Mouse (Mus musculus): ENCODE results near the gene Slc22a18. TPM values are rescaled to one million over a fixed set of nuclear protein-coding genes. Genes with fewer than 3 reads are reported as not detected.

Gene Slc22a18
- 249 and 251 TPM in 2 replicates for polyA plus RNA-seq (2012; rRNA removed)

DNA sequence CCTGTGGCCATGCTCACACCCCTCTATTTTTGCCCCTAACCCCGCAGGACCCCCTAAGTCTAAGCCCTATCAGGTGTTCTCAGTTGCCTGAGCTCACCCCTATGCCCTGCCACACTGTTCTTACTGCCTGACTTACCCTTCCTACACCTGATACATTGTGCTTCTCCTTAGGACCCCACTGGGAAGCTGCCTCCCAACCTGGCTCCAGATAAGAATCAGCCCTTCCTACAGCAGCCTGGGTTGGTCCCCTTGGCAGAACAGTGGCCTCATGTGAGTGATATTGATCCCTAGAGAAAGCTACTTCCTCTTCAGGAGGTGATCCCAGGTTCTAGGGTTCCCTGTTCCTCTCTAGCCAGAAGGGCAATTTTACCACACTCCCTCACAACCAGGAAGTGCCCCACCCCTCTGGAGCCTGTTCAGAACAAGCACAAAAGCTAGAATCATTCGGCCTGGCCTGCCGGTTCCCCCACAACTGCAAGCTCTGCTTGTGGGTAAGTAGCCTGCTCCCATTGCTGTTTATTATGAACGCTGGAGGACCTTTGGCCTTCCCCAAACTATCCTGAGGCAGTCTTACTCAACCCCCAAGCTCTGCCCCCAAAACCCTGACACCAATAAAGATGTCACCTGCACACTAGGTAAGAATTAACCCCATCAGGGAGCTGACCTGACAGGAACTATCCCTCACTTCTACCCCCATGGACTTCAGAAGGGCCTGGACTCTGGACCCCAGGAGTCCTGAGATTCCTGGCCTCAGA, at the start of gene Slc22a18:
TSS of gene Slc22a18 (plus strand) at position 390 of the 755 bp plus-strand sequence.
- Histone ChIP-seq H3K4me3 (ENCODE audit: low read depth, low read length) (peak within 1 kb of the TSS; percentile 61), H3K27ac (ENCODE audit: insufficient read depth, low read depth, low read length) (peak within 1 kb of the TSS; percentile 91), H3K27me3 (ENCODE audit: control insufficient read depth, insufficient read depth, low read length) (no peaks in the 10 kb centered on the region), H3K4me1 (ENCODE audit: control insufficient read depth, insufficient read depth, insufficient read length, low read length) (peaks cover 28% of the 10 kb centered on the region), H3K36me3 (ENCODE audit: control insufficient read depth, insufficient read depth, low read length) (no peaks in the 10 kb centered on the region)
- 12% methylated on average over 4 of the region's 4 CpGs for WGBS
- TF ChIP-seq CTCF (IDR thresholded peaks at IDR 0.05; ENCODE audit: extremely low read depth, insufficient read length, insufficient replicate concordance, low read depth, low read length), result no peak
- TF ChIP-seq POLR2A (IDR thresholded peaks at IDR 0.05; ENCODE audit: low read depth, low read length), result no peak

GRCm38 (mm10) chr7:143428142-143428813, 45.3 kb upstream of the Slc22a18 start:
- Histone ChIP-seq H3K4me1 (ENCODE audit: control insufficient read depth, insufficient read depth, insufficient read length, low read length) (no peaks in the 10 kb centered on the region), H3K4me3 (ENCODE audit: low read depth, low read length) (no peak overlapping the region), H3K27me3 (ENCODE audit: control insufficient read depth, insufficient read depth, low read length) (no peaks in the 10 kb centered on the region), H3K27ac (ENCODE audit: insufficient read depth, low read depth, low read length) (no peak overlapping the region), H3K36me3 (ENCODE audit: control insufficient read depth, insufficient read depth, low read length) (no peaks in the 10 kb centered on the region)
- no peak for TF ChIP-seq POLR2A (IDR thresholded peaks at IDR 0.05; ENCODE audit: low read depth, low read length)
- no peak for TF ChIP-seq CTCF (IDR thresholded peaks at IDR 0.05; ENCODE audit: extremely low read depth, insufficient read length, insufficient replicate concordance, low read depth, low read length)
- WGBS, result 80% methylated on average over 23 of the region's 23 CpGs

GRCm38 (mm10) chr7:143428814-143429499, 44.6 kb upstream of the Slc22a18 start:
- Histone ChIP-seq H3K4me3 (ENCODE audit: low read depth, low read length) (no peak overlapping the region), H3K27ac (ENCODE audit: insufficient read depth, low read depth, low read length) (no peak overlapping the region), H3K4me1 (ENCODE audit: control insufficient read depth, insufficient read depth, insufficient read length, low read length) (no peaks in the 10 kb centered on the region), H3K36me3 (ENCODE audit: control insufficient read depth, insufficient read depth, low read length) (no peaks in the 10 kb centered on the region), H3K27me3 (ENCODE audit: control insufficient read depth, insufficient read depth, low read length) (no peaks in the 10 kb centered on the region)
- 65% methylated on average over 2 of the region's 2 CpGs for WGBS
- TF ChIP-seq POLR2A (IDR thresholded peaks at IDR 0.05; ENCODE audit: low read depth, low read length) (no peak), CTCF (IDR thresholded peaks at IDR 0.05; ENCODE audit: extremely low read depth, insufficient read length, insufficient replicate concordance, low read depth, low read length) (no peak)

- no peaks in the 10 kb centered on the region for H3K36me3 ChIP-seq (ENCODE audit: control insufficient read depth, insufficient read depth, low read length)
- no peak overlapping the region for H3K27ac ChIP-seq (ENCODE audit: insufficient read depth, low read depth, low read length)
- peaks cover 3% of the 10 kb centered on the region; the same call in 1 of the 2 replicates for H3K27me3 ChIP-seq (ENCODE audit: control insufficient read depth, insufficient read depth, low read length)
- TF ChIP-seq POLR2A (IDR thresholded peaks at IDR 0.05; ENCODE audit: low read depth, low read length) (no peak), CTCF (IDR thresholded peaks at IDR 0.05; ENCODE audit: extremely low read depth, insufficient read length, insufficient replicate concordance, low read depth, low read length) (no peak)
- 83% methylated on average over 1 of the region's 1 CpGs for WGBS
- no peaks in the 10 kb centered on the region; the same call in 1 of the 2 replicates for H3K4me1 ChIP-seq (ENCODE audit: control insufficient read depth, insufficient read depth, insufficient read length, low read length)
- no peak overlapping the region for H3K4me3 ChIP-seq (ENCODE audit: low read depth, low read length)
Measured at GRCm38 (mm10) chr7:143432631-143433030, 40.9 kb upstream of the Slc22a18 start.

DNA sequence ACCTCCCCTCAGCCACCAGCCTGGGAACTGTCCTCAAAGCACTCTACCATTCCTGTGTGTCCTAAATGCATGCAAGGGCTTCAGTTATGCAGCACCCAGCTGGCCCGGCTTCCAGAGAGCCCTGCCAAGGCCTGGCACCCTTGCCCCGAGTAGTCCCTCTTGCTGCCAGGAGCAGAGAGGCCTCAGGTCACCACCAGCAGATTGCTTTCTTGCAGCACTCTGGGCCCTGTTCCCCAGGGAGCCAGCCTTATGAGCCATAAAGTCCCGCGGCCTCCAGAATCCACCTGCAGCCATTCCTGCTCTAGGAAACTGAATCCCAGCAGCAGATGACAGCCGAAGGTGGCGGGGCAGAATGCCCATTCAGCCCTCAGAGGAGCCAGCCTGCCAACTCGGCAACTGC, 40.2 kb upstream of the Slc22a18 start:
- 52% methylated on average over 7 of the region's 7 CpGs for WGBS
- H3K4me1 ChIP-seq (ENCODE audit: control insufficient read depth, insufficient read depth, insufficient read length, low read length), result peaks cover 2% of the 10 kb centered on the region; the same call in 1 of the 2 replicates
- TF ChIP-seq CTCF (IDR thresholded peaks at IDR 0.05; ENCODE audit: extremely low read depth, insufficient read length, insufficient replicate concordance, low read depth, low read length), result no peak
- TF ChIP-seq POLR2A (IDR thresholded peaks at IDR 0.05; ENCODE audit: low read depth, low read length), result no peak
- H3K4me3 ChIP-seq (ENCODE audit: low read depth, low read length), result no peak overlapping the region
- H3K27ac ChIP-seq (ENCODE audit: insufficient read depth, low read depth, low read length), result no peak overlapping the region
- H3K27me3 ChIP-seq (ENCODE audit: control insufficient read depth, insufficient read depth, low read length), result peaks cover 10% of the 10 kb centered on the region
- H3K36me3 ChIP-seq (ENCODE audit: control insufficient read depth, insufficient read depth, low read length), result no peaks in the 10 kb centered on the region

DNA sequence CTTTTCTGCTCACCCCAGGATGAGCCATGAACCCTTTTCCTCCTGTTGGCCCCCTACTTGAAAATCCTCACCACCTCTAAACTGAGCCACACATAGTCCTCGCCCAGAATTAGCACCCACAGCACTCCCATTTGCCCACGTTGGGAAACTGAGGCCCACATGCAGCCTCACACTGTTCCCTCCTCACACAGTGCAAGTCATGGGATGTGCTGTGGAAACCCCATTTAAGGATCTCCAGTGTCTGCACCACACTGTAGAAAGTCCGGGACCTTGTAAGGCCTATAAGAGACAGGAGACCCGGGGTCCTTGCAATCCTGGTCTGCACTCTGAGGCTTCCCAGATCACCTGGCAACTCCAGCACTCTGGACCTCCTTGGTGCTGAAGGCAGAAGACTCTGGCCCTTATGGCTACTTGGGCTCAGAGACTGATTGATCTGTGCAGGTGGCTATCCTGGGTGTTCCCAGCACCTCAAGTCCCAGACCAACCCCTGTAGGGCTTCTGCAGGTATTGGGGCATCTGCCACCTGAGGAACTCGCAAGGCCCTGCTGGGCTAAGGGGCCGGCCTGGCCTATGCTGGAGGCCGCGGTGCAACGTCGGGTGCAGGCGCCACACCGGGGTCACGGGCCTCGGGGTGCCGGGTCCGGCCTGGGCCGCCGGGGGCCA, 36.2 kb upstream of the Slc22a18 start:
- Histone ChIP-seq H3K27ac (ENCODE audit: insufficient read depth, low read depth, low read length) (no peak overlapping the region), H3K36me3 (ENCODE audit: control insufficient read depth, insufficient read depth, low read length) (no peaks in the 10 kb centered on the region), H3K4me3 (ENCODE audit: low read depth, low read length) (peak overlapping the region; percentile 46; the same call in 1 of the 2 replicates), H3K27me3 (ENCODE audit: control insufficient read depth, insufficient read depth, low read length) (peaks cover 18% of the 10 kb centered on the region), H3K4me1 (ENCODE audit: control insufficient read depth, insufficient read depth, insufficient read length, low read length) (peaks cover 2% of the 10 kb centered on the region; the same call in 1 of the 2 replicates)
- TF ChIP-seq CTCF (IDR thresholded peaks at IDR 0.05; ENCODE audit: extremely low read depth, insufficient read length, insufficient replicate concordance, low read depth, low read length) (no peak), POLR2A (IDR thresholded peaks at IDR 0.05; ENCODE audit: low read depth, low read length) (no peak)
- 32% methylated on average over 18 of the region's 18 CpGs for WGBS
